In the genomic region with DNA sequence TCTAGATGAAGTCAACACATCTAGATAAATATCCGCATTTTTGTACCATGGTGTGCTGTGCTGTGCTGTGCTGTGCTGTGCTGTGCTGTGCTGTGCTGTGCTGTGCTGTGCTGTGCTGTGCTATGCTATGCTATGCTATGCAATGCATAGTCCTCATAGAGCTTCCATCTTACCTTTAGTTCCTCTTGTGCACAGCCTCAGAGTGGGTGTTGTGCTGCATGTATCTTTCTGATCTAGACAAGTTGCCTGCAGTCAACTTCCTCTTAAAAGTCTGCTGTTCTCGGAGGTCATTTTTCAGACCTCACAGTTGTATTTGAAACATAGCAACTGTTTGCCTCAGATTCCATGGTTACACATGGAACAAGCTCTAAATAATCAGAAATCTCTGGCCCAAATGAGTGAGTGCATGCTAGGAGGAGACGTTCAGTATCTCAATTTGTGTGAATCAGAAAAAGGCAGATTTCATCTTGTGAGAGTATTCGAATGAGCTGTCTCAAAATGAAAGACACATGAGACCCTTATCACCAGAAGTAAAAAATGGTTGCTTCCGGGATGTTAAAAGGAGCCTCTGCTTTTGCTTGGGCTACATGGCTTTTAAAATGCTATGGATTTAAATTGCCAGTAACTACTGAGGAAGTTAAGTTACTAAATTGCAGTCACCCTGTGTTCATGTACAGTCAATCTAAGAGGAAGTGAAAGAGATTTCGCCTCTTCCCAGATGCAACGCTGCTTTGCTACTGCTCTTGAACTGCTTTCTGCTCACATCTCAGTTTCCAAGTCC, we compare ENCODE assay signal across 12 mouse cellular contexts.
DNase-seq lines count a peak whose midpoint lies in the region; ATAC-seq and TF ChIP-seq lines count a peak whose summit lies in the region.
"Had no signal": no experiment of that assay in that cellular context is flagged by ENCODE, and none has a peak within 500 bp of the region (broad histone marks: within the 10 kb centered on the region; RNA-seq: fewer than 3 reads in every experiment).

No protein-coding gene starts in this region.

- no peak overlapping the region for H3K4me3 ChIP-seq in kidney, postnatal 0 days (replicated peaks; ENCODE audit: low read depth, low read length)
- H3K4me3 ChIP-seq in bone marrow, adult 2 months (replicated peaks; ENCODE audit: control insufficient read depth, low read depth, low read length): no peak overlapping the region
- H3K4me3 ChIP-seq: limb, embryonic 10.5 days; midbrain, embryonic 10.5 days had no signal

- no peaks in the 10 kb centered on the region for H3K9me3 ChIP-seq in kidney, postnatal 0 days (replicated peaks; ENCODE audit: low read length)
- H3K9me3 ChIP-seq: limb, embryonic 10.5 days; midbrain, embryonic 10.5 days had no signal

- H3K36me3 ChIP-seq in kidney, postnatal 0 days (ENCODE audit: insufficient read depth, low read length): peaks cover 18% of the 10 kb centered on the region; the same call in 1 of the 2 replicates

- TF ChIP-seq POLR2A in bone marrow, adult 2 months (IDR thresholded peaks at IDR 0.05; ENCODE audit: borderline replicate concordance, control insufficient read depth, low read depth, low read length): no peak

- no peak overlapping the region for H3K9ac ChIP-seq in kidney, postnatal 0 days (ENCODE audit: low read depth, low read length)

- no peaks in the 10 kb centered on the region for H3K27me3 ChIP-seq in kidney, postnatal 0 days (ENCODE audit: insufficient read depth, low read length)

- 80% methylated on average over 7 of the region's 7 CpGs for WGBS in kidney, postnatal 0 days
- 17% methylated on average over 7 of the region's 7 CpGs for WGBS in bone marrow, adult 2 months

- H3K4me1 ChIP-seq in kidney, postnatal 0 days (replicated peaks; ENCODE audit: insufficient read depth, low read length): no peaks in the 10 kb centered on the region
- no peaks in the 10 kb centered on the region; the same call in 1 of the 2 replicates for H3K4me1 ChIP-seq in bone marrow, adult 2 months (ENCODE audit: control insufficient read depth, insufficient read depth, low read length)
- H3K4me1 ChIP-seq: midbrain, embryonic 10.5 days had no signal

- TF ChIP-seq CTCF in kidney, postnatal 0 days (IDR thresholded peaks at IDR 0.05; ENCODE audit: low read depth): no peak
- no peak for TF ChIP-seq CTCF in bone marrow, adult 2 months (IDR thresholded peaks at IDR 0.05; ENCODE audit: control insufficient read depth, insufficient read depth, low read length)

- no peak for ATAC-seq in kidney, postnatal 0 days (replicated peaks; ENCODE audit: low FRiP score, low read depth)
- peak; percentile 92 for ATAC-seq in megakaryocyte, adult 5-6 weeks (ENCODE audit: poor library complexity, severe bottlenecking)

- no peak overlapping the region for H3K4me2 ChIP-seq in kidney, postnatal 0 days (ENCODE audit: low read length)

- peak; percentile 21 for DNase-seq in kidney, postnatal 0 days (ENCODE audit: low spot score)
- no peak for DNase-seq in kidney, adult 9 months
- peak; percentile 55 to 64 for DNase-seq in B cell, adult 2 months
- no peak for DNase-seq in kidney, postnatal 14 days
- DNase-seq in cerebellum, adult 9-11 months: no peak
- DNase-seq in embryo, embryonic 10 days (ENCODE audit: low spot score): no peak
- DNase-seq: cerebellum, adult 2 months; heart, postnatal 4 days had no signal

- no peak overlapping the region for H3K27ac ChIP-seq in kidney, postnatal 0 days
- peak overlapping the region; percentile 67 for H3K27ac ChIP-seq in bone marrow, adult 2 months (ENCODE audit: control insufficient read depth, insufficient read depth, low read depth, low read length, poor library complexity)
- H3K27ac ChIP-seq: limb, embryonic 10.5 days; midbrain, embryonic 10.5 days had no signal

Comparison
In these comparisons a context has a peak if more than half of its experiments do, and no peak if none do; other contexts are left out.
1. DNase-seq: peak in kidney, postnatal 0 days (single experiment) and B cell, adult 2 months (2 of 2); none in kidney, adult 9 months (single experiment), kidney, postnatal 14 days (single experiment), cerebellum, adult 9-11 months (single experiment) and embryo, embryonic 10 days (single experiment).